Comparison of ENCODE assay signal across 21 mouse cellular contexts in genomic region chr2:91631826-91632225, GRCm38 (mm10). TPM values are rescaled to one million over a fixed set of nuclear protein-coding genes. Genes with fewer than 3 reads are reported as not detected.
DNase-seq lines count a peak whose midpoint lies in the region; ATAC-seq and TF ChIP-seq lines count a peak whose summit lies in the region.
"Had no signal": no experiment of that assay in that cellular context is flagged by ENCODE, and none has a peak within 500 bp of the region (broad histone marks: within the 10 kb centered on the region; RNA-seq: fewer than 3 reads in every experiment).

No protein-coding gene starts in this region.

- DNase-seq in adrenal gland, adult 2 months: peak; percentile 56
- no peak for DNase-seq in adrenal gland, postnatal 4 days (ENCODE audit: low spot score in 2 of 2)
- no peak for DNase-seq in liver, adult 2 months (ENCODE audit: extremely low read depth, low read depth, low spot score)
- DNase-seq in liver: no peak
- DNase-seq: adrenal gland, adult 8-10 months; cerebellum, adult 11 months; cerebellum, adult 18-20 months; cerebellum, adult 8-10 months; cerebellum, adult 9-11 months; cerebellum, postnatal 14 days; cerebellum, postnatal 36 days; embryo, embryonic 11 days had no signal

- H3K4me1 ChIP-seq in liver, adult 2 months (ENCODE audit: control insufficient read depth, insufficient read depth, low read length): peaks cover 38% of the 10 kb centered on the region
- no peaks in the 10 kb centered on the region for H3K4me1 ChIP-seq in kidney, embryonic 16.5 days (ENCODE audit: insufficient read depth, low read length)
- H3K4me1 ChIP-seq: embryonic facial prominence, embryonic 13.5 days; embryonic facial prominence, embryonic 15.5 days; forebrain, embryonic 10.5 days; forebrain, embryonic 12.5 days had no signal

- no peak overlapping the region for H3K27ac ChIP-seq in liver, adult 2 months (replicated peaks; ENCODE audit: insufficient read depth, low read depth, low read length)
- no peak overlapping the region for H3K27ac ChIP-seq in kidney, embryonic 16.5 days (ENCODE audit: low read length)
- H3K27ac ChIP-seq: embryonic facial prominence, embryonic 13.5 days; embryonic facial prominence, embryonic 15.5 days; forebrain, embryonic 10.5 days; forebrain, embryonic 12.5 days had no signal

- peaks cover 16% of the 10 kb centered on the region; the same call in 1 of the 2 replicates for H3K79me2 ChIP-seq in liver, adult 2 months (ENCODE audit: control insufficient read depth, insufficient read depth, low read length)

- no peak overlapping the region for H3K4me3 ChIP-seq in liver, adult 2 months (ENCODE audit: insufficient read depth, low read depth, low read length)
- H3K4me3 ChIP-seq in kidney, embryonic 16.5 days (ENCODE audit: low read length): no peak overlapping the region
- H3K4me3 ChIP-seq: embryonic facial prominence, embryonic 13.5 days; embryonic facial prominence, embryonic 15.5 days; erythroblast, embryonic 14.5 days; forebrain, embryonic 10.5 days; forebrain, embryonic 12.5 days had no signal

- no peak for TF ChIP-seq CTCF in liver, adult 2 months (IDR thresholded peaks at IDR 0.05; ENCODE audit: low read depth, low read length)

- 0 out of 2 replicates have a peak overlapping the region, but pooled peaks have one; percentile 14 for H3K9ac ChIP-seq in liver, adult 2 months (ENCODE audit: low read depth, low read length)
- no peak overlapping the region for H3K9ac ChIP-seq in kidney, embryonic 16.5 days (replicated peaks; ENCODE audit: low read length)
- H3K9ac ChIP-seq: embryonic facial prominence, embryonic 13.5 days; embryonic facial prominence, embryonic 15.5 days; forebrain, embryonic 12.5 days had no signal

- no peak for TF ChIP-seq POLR2A in liver, adult 2 months (IDR thresholded peaks at IDR 0.05; ENCODE audit: extremely low read depth, insufficient read depth, low read length)

- H3K36me3 ChIP-seq in liver, adult 2 months (ENCODE audit: control insufficient read depth, insufficient read depth, low read length): peaks cover 47% of the 10 kb centered on the region
- H3K36me3 ChIP-seq in kidney, embryonic 16.5 days (ENCODE audit: insufficient read depth, low read length): no peaks in the 10 kb centered on the region
- H3K36me3 ChIP-seq: embryonic facial prominence, embryonic 13.5 days; embryonic facial prominence, embryonic 15.5 days; forebrain, embryonic 10.5 days; forebrain, embryonic 12.5 days had no signal

- H3K27me3 ChIP-seq in liver, adult 2 months (ENCODE audit: control insufficient read depth, insufficient read depth, low read length): no peaks in the 10 kb centered on the region
- H3K27me3 ChIP-seq in kidney, embryonic 16.5 days (ENCODE audit: insufficient read depth, low read length): no peaks in the 10 kb centered on the region
- H3K27me3 ChIP-seq: embryonic facial prominence, embryonic 13.5 days; embryonic facial prominence, embryonic 15.5 days; forebrain, embryonic 12.5 days had no signal

- ATAC-seq in kidney, embryonic 16.5 days (ENCODE audit: low FRiP score, low TSS enrichment): no peak
- ATAC-seq: forebrain, embryonic 14.5 days; forebrain, embryonic 16.5 days had no signal

- H3K4me2 ChIP-seq in kidney, embryonic 16.5 days (replicated peaks; ENCODE audit: low read depth, low read length): no peak overlapping the region
- H3K4me2 ChIP-seq: embryonic facial prominence, embryonic 13.5 days; embryonic facial prominence, embryonic 15.5 days; forebrain, embryonic 12.5 days had no signal

- 57% methylated on average over 5 of the region's 5 CpGs for WGBS in liver, adult 2 months
- 79% methylated on average over 5 of the region's 5 CpGs for WGBS in kidney, embryonic 16.5 days

- no peaks in the 10 kb centered on the region for H3K9me3 ChIP-seq in kidney, embryonic 16.5 days (ENCODE audit: low read length)
- H3K9me3 ChIP-seq: embryonic facial prominence, embryonic 13.5 days; embryonic facial prominence, embryonic 15.5 days; forebrain, embryonic 10.5 days; forebrain, embryonic 12.5 days had no signal

RNA-seq across cellular contexts. Expression of gene F2, which starts 4.4 kb away (rescaled TPM):
- total RNA-seq in adrenal gland, adult 2 months (2021): 1 to 10 TPM in 1 of 2 experiments, under 1 TPM in 1; 0.38 to 2.9 TPM
- polyA plus RNA-seq in adrenal gland, adult 2 months (2012; rRNA removed): 1.2 TPM in 1 of 2 replicates, not detected in the other
- 100 to 1,000 TPM in 1 of 2 experiments, 1 to 10 TPM in 1; 4.0 to 135 TPM for total RNA-seq in adrenal gland, postnatal 4 days (2021)
- 1,668 and 1,838 TPM in 2 replicates for total RNA-seq in liver, adult 2 months (2014; rRNA removed)
- polyA plus RNA-seq in liver, adult 2 months (2012; rRNA removed): 2,018 and 2,057 TPM in 2 replicates
- 1.2 and 1.8 TPM in 2 replicates for polyA plus RNA-seq in kidney, embryonic 16.5 days (2015; fragmentation: Nextera tagmentation; extraction: Ambion mirVana)
- polyA plus RNA-seq: embryonic facial prominence, embryonic 11.5 days; forebrain, embryonic 10.5 days; forebrain, embryonic 16.5 days had no signal

RNA-seq across cellular contexts. Expression of gene Zfp408, which starts 17.8 kb away (rescaled TPM):
- total RNA-seq in adrenal gland, adult 2 months (2021): 1 to 10 TPM; 8.0 to 9.6 TPM
- 18.9 and 20.5 TPM in 2 replicates for polyA plus RNA-seq in adrenal gland, adult 2 months (2012; rRNA removed)
- total RNA-seq in adrenal gland, postnatal 4 days (2021): 10 to 100 TPM; 29.2 to 31.7 TPM
- total RNA-seq in liver, adult 2 months (2014; rRNA removed): 2.2 and 2.8 TPM in 2 replicates
- polyA plus RNA-seq in liver, adult 2 months (2012; rRNA removed): 3.8 and 6.6 TPM in 2 replicates
- 12.6 and 13.8 TPM in 2 replicates for polyA plus RNA-seq in kidney, embryonic 16.5 days (2015; fragmentation: Nextera tagmentation; extraction: Ambion mirVana)

RNA-seq across cellular contexts. Expression of gene Arhgap1, which starts 17.8 kb away (rescaled TPM):
- 10 to 100 TPM; 64.4 to 65.4 TPM for total RNA-seq in adrenal gland, adult 2 months (2021)
- 52.9 and 65.8 TPM in 2 replicates for polyA plus RNA-seq in adrenal gland, adult 2 months (2012; rRNA removed)
- 10 to 100 TPM; 89.4 to 90.6 TPM for total RNA-seq in adrenal gland, postnatal 4 days (2021)
- total RNA-seq in liver, adult 2 months (2014; rRNA removed): 6.5 and 8.8 TPM in 2 replicates
- polyA plus RNA-seq in liver, adult 2 months (2012; rRNA removed): 12.9 and 18.7 TPM in 2 replicates
- polyA plus RNA-seq in kidney, embryonic 16.5 days (2015; fragmentation: Nextera tagmentation; extraction: Ambion mirVana): 137 and 142 TPM in 2 replicates

Comparison
In these comparisons a context has a peak if more than half of its experiments do, and no peak if none do; other contexts are left out.
1. RNA of gene F2, which starts 4.4 kb away (total RNA-seq): 1,668 to 1,838 TPM in liver, adult 2 months; 4.0 to 135 TPM in adrenal gland, postnatal 4 days and 0.38 to 2.9 TPM in adrenal gland, adult 2 months; every median in the first group is over 10 times any median in the second.